Mouse (Mus musculus): Measurements from ENCODE around the gene Pyy. TPM values are rescaled to one million over a fixed set of nuclear protein-coding genes. Genes with fewer than 3 reads are reported as not detected.

The Pyy gene
- polyA plus RNA-seq, 1 experiment from 2014 or later: not detected

DNA sequence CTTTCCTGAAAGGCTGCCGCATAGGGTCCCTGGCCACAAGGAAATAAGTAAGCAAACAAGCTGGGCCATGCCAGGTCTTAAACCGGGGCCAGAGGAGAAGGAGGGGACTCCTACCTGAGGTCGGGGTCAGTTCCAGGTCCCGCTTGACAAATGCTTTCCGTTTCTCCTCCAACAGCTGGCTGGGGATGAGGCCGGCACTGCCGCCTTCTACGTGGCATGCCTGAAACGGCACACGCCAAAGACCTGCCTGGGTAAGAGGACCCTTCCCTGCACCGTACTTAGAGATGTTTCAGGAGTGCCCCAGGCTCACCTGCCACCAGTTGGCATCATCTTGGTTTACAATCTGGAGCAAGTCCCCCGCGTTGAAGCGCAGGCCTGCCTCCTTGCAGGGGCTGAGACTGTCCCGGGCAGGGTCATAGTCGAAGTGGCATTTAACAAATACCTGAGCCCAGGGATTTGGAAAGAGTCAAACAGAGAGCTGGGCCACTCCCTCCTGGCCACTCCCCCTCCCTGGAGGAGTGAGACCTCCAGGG lies 45.6 kb downstream of the Pyy start:
- Histone ChIP-seq H3K27ac (ENCODE audit: low read length) (no peak overlapping the region), H3K36me3 (ENCODE audit: control insufficient read depth, insufficient read depth) (peaks cover 6% of the 10 kb centered on the region; the same call in 1 of the 2 replicates), H3K9me3 (ENCODE audit: control insufficient read depth, low read length) (no peaks in the 10 kb centered on the region), H3K4me1 (replicated peaks; ENCODE audit: control insufficient read depth, insufficient read depth, low read length) (peaks cover 3% of the 10 kb centered on the region; the same call in 1 of the 2 replicates), H3K9ac (replicated peaks; ENCODE audit: low read depth, low read length) (no peak overlapping the region), H3K4me3 (replicated peaks; ENCODE audit: low read length) (no peak overlapping the region), H3K4me2 (ENCODE audit: low read length) (no peak overlapping the region; the same call in 1 of the 2 replicates), H3K27me3 (replicated peaks; ENCODE audit: control insufficient read depth, insufficient read depth, low read length) (no peaks in the 10 kb centered on the region)
- 36% methylated on average over 16 of the region's 16 CpGs for WGBS
- no peak for ATAC-seq

DNA sequence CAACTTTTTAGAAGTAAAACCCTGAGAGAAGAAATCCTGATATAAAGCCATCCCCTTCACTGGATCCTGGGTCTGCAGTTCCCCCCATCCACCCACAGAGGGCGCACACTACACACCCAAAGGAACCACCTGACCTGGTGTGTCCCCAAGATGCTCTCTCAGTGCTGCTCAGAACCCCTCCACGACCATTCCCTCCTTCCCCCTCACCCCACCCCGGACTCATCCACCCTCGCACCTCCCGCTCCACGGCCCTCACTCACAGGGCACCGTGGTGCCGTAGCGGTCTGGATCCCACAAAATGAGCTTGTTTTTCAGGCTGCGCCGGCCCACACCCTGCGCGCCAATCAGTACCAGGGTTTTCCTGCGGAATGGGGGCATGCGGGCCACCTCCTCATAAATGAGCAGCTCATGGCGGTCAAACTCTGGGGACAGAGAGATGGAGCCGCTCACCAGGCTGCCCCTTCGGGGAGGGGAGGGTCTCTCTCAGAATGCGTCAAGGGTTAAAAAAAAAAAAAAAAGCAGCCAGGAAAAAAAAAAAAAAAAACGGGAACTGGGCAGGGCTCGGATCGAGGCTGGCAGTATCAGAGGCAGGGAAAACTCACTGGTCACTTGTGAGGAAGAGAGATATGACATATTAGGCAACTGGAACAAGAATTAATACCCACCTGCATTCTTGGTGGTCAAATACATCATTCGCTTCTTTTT lies 46.2 kb downstream of the Pyy start:
- Histone ChIP-seq H3K9ac (replicated peaks; ENCODE audit: low read depth, low read length) (peak overlapping the region; percentile 53), H3K36me3 (ENCODE audit: control insufficient read depth, insufficient read depth) (peaks cover 6% of the 10 kb centered on the region; the same call in 1 of the 2 replicates), H3K27ac (ENCODE audit: low read length) (no peak overlapping the region), H3K4me1 (replicated peaks; ENCODE audit: control insufficient read depth, insufficient read depth, low read length) (peaks cover 3% of the 10 kb centered on the region; the same call in 1 of the 2 replicates), H3K4me3 (replicated peaks; ENCODE audit: low read length) (peak overlapping the region; percentile 45), H3K27me3 (replicated peaks; ENCODE audit: control insufficient read depth, insufficient read depth, low read length) (no peaks in the 10 kb centered on the region), H3K4me2 (ENCODE audit: low read length) (peak overlapping the region; percentile 68), H3K9me3 (ENCODE audit: control insufficient read depth, low read length) (no peaks in the 10 kb centered on the region)
- ATAC-seq: peak; percentile 83
- WGBS: 5% methylated on average over 22 of the region's 23 CpGs

Other genes with a start within 250 kb of the Pyy start
- 0.79 and 0.84 TPM in 2 replicates for gene Meox1, start 213.5 kb downstream of the Pyy start, polyA plus RNA-seq (2015; fragmentation: Nextera tagmentation; extraction: Ambion mirVana)
- gene Sost, start 140.8 kb downstream of the Pyy start, polyA plus RNA-seq (2015; fragmentation: Nextera tagmentation; extraction: Ambion mirVana): 0.11 TPM in 1 of 2 replicates, not detected in the other
- not detected in 2 replicates for gene Cfap97d1, start 123.6 kb downstream of the Pyy start, polyA plus RNA-seq (2015; fragmentation: Nextera tagmentation; extraction: Ambion mirVana)
- gene Dusp3, start 120.8 kb downstream of the Pyy start, polyA plus RNA-seq (2015; fragmentation: Nextera tagmentation; extraction: Ambion mirVana): 12.7 and 14.5 TPM in 2 replicates
- 49.3 and 55.2 TPM in 2 replicates for gene Mpp3, start 79.4 kb downstream of the Pyy start, polyA plus RNA-seq (2015; fragmentation: Nextera tagmentation; extraction: Ambion mirVana)
- 0.26 and 0.46 TPM in 2 replicates for gene Cd300lg, start 66.3 kb downstream of the Pyy start, polyA plus RNA-seq (2015; fragmentation: Nextera tagmentation; extraction: Ambion mirVana)
- gene Mpp2, start 19.3 kb downstream of the Pyy start, polyA plus RNA-seq (2015; fragmentation: Nextera tagmentation; extraction: Ambion mirVana): 21.0 and 24.1 TPM in 2 replicates
- gene Ppy, start 6.5 kb downstream of the Pyy start, polyA plus RNA-seq (2015; fragmentation: Nextera tagmentation; extraction: Ambion mirVana): not detected in 2 replicates
- gene Nags, start 37.7 kb upstream of the Pyy start, polyA plus RNA-seq (2015; fragmentation: Nextera tagmentation; extraction: Ambion mirVana): not detected in 2 replicates
- gene Tmem101, start 48.6 kb upstream of the Pyy start, polyA plus RNA-seq (2015; fragmentation: Nextera tagmentation; extraction: Ambion mirVana): 43.9 and 44.7 TPM in 2 replicates
- gene Lsm12, start 77.5 kb upstream of the Pyy start, polyA plus RNA-seq (2015; fragmentation: Nextera tagmentation; extraction: Ambion mirVana): 103 and 123 TPM in 2 replicates
- 21.5 and 26.2 TPM in 2 replicates for gene G6pc3, start 81.8 kb upstream of the Pyy start, polyA plus RNA-seq (2015; fragmentation: Nextera tagmentation; extraction: Ambion mirVana)
- 124 and 136 TPM in 2 replicates for gene Hdac5, start 122.3 kb upstream of the Pyy start, polyA plus RNA-seq (2015; fragmentation: Nextera tagmentation; extraction: Ambion mirVana)
- 5.4 and 5.5 TPM in 2 replicates for gene BC030867, start 141.1 kb upstream of the Pyy start, polyA plus RNA-seq (2015; fragmentation: Nextera tagmentation; extraction: Ambion mirVana)
- not detected in 2 replicates for gene Asb16, start 160.9 kb upstream of the Pyy start, polyA plus RNA-seq (2015; fragmentation: Nextera tagmentation; extraction: Ambion mirVana)
- 75.8 and 78.7 TPM in 2 replicates for gene Tmub2, start 177.1 kb upstream of the Pyy start, polyA plus RNA-seq (2015; fragmentation: Nextera tagmentation; extraction: Ambion mirVana)
- gene Atxn7l3, start 188.8 kb upstream of the Pyy start, polyA plus RNA-seq (2015; fragmentation: Nextera tagmentation; extraction: Ambion mirVana): 28.5 and 29.5 TPM in 2 replicates
- 99.1 and 116 TPM in 2 replicates for gene Ubtf, start 211.9 kb upstream of the Pyy start, polyA plus RNA-seq (2015; fragmentation: Nextera tagmentation; extraction: Ambion mirVana)